Mouse (Mus musculus): ENCODE measurements around the gene Taf15. TPM values are rescaled to one million over a fixed set of nuclear protein-coding genes. Genes with fewer than 3 reads are reported as not detected.
"Not testable (repeated sequence)": the region's sequence is repeated elsewhere in the genome, so short reads cannot be mapped to it uniquely, and the experiment has no call there.

The Taf15 gene
- polyA plus RNA-seq, 1 experiment, result 6.1 TPM

DNA sequence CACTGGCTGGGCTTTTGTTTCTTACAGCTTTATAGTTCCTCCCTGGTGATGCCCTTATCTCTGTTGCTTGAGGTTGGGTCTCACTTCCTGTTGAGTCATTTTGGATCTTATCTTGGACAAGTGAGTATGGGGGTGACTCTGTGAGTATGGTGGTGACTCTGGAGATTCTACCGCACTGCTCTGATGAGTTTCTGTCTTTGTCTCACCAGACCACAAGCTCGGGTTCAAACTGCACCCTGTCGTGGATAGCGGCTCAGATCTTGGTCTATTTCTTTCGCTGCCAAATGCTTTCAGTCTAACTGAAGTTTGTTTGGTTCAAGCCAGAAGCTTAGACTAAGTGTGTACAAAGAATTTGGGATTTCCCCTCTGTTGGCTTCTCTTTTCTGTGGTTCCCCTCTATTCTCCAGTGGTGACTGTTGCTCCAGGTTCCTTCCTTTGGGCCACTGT is 77.3 kb downstream of the Taf15 start:
- 63% methylated on average over 5 of the region's 5 CpGs for WGBS
- H3K4me1 ChIP-seq (ENCODE audit: control insufficient read depth, insufficient read depth, insufficient read length, low read length), result 0 out of 2 replicates have a peak, but pooled peaks cover 3% of the 10 kb centered on the region
- TF ChIP-seq POLR2A (IDR thresholded peaks at IDR 0.05; ENCODE audit: low read depth, low read length) (no peak), CTCF (IDR thresholded peaks at IDR 0.05; ENCODE audit: extremely low read depth, insufficient read length, insufficient replicate concordance, low read depth, low read length) (no peak)

GRCm38 (mm10) chr11:83551037-83551436 is 78.2 kb downstream of the Taf15 start:
- not testable (repeated sequence) for H3K4me1 ChIP-seq (ENCODE audit: control insufficient read depth, insufficient read depth, insufficient read length, low read length); H3K27ac ChIP-seq (ENCODE audit: insufficient read depth, low read depth, low read length); H3K4me3 ChIP-seq (ENCODE audit: low read depth, low read length); H3K36me3 ChIP-seq (ENCODE audit: control insufficient read depth, insufficient read depth, low read length); H3K27me3 ChIP-seq (ENCODE audit: control insufficient read depth, insufficient read depth, low read length)
- WGBS, result 76% methylated on average over 7 of the region's 7 CpGs

More for the DNA sequence above, 77.3 kb downstream of the Taf15 start:
- Histone ChIP-seq H3K27me3 (ENCODE audit: control insufficient read depth, insufficient read depth, low read length) (no peaks in the 10 kb centered on the region), H3K4me3 (ENCODE audit: low read depth, low read length) (no peak overlapping the region), H3K27ac (ENCODE audit: insufficient read depth, low read depth, low read length) (no peak overlapping the region), H3K36me3 (ENCODE audit: control insufficient read depth, insufficient read depth, low read length) (no peaks in the 10 kb centered on the region)

DNA sequence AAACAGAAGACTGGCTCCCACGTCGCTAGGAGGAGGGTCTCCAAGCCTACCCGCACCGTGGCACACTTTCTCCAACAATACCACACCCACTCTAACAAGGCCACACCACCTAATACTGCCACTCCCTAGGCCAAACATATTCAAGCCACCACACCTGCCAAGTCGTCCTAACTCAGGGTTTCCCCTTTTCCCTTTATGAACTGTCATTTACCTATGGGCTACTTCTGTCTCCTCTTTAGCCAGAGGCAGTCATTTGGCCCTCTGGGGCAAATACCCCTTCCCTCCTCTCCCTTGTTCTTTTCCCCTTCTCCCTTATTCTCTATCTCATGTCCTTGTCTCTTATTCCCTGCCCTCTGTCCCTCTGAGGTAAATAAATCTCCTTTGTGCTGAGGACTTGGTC is 78.8 kb downstream of the Taf15 start:
- WGBS, result 40% methylated on average over 5 of the region's 5 CpGs
- no peaks in the 10 kb centered on the region for H3K36me3 ChIP-seq (ENCODE audit: control insufficient read depth, insufficient read depth, low read length)
- TF ChIP-seq POLR2A (IDR thresholded peaks at IDR 0.05; ENCODE audit: low read depth, low read length), result no peak
- no peak for TF ChIP-seq CTCF (IDR thresholded peaks at IDR 0.05; ENCODE audit: extremely low read depth, insufficient read length, insufficient replicate concordance, low read depth, low read length)
- H3K4me3 ChIP-seq (ENCODE audit: low read depth, low read length), result no peak overlapping the region
- H3K27me3 ChIP-seq (ENCODE audit: control insufficient read depth, insufficient read depth, low read length), result no peaks in the 10 kb centered on the region
- H3K4me1 ChIP-seq (ENCODE audit: control insufficient read depth, insufficient read depth, insufficient read length, low read length), result 0 out of 2 replicates have a peak, but pooled peaks cover 3% of the 10 kb centered on the region
- H3K27ac ChIP-seq (ENCODE audit: insufficient read depth, low read depth, low read length), result no peak overlapping the region

Other genes starting within 250 kb of the Taf15 start
- not detected in 2 replicates for gene Slfn14, start 186.4 kb upstream of the Taf15 start, polyA plus RNA-seq (2012; rRNA removed)
- 11.3 and 27.1 TPM in 2 replicates for gene Ap2b1, start 174.1 kb upstream of the Taf15 start, polyA plus RNA-seq (2012; rRNA removed)
- gene Pex12, start 170.5 kb upstream of the Taf15 start, polyA plus RNA-seq (2012; rRNA removed), result 2.0 and 3.8 TPM in 2 replicates
- 0.80 and 0.93 TPM in 2 replicates for gene Rasl10b, start 63.9 kb upstream of the Taf15 start, polyA plus RNA-seq (2012; rRNA removed)
- 0.06 and 0.18 TPM in 2 replicates for gene Gas2l2, start 43.6 kb upstream of the Taf15 start, polyA plus RNA-seq (2012; rRNA removed)
- 0.94 and 1.4 TPM in 2 replicates for gene 1700020L24Rik, start 35.4 kb upstream of the Taf15 start, polyA plus RNA-seq (2012; rRNA removed)
- gene Mmp28, start 10.0 kb upstream of the Taf15 start, polyA plus RNA-seq (2012; rRNA removed), result 10.5 and 12.0 TPM in 2 replicates
- not detected in 2 replicates for gene Heatr9, start 49.1 kb downstream of the Taf15 start, polyA plus RNA-seq (2012; rRNA removed)
- gene Ccl5, start 57.4 kb downstream of the Taf15 start, polyA plus RNA-seq (2012; rRNA removed), result 828 and 1,080 TPM in 2 replicates
- gene Ccl9, start 105.5 kb downstream of the Taf15 start, polyA plus RNA-seq (2012; rRNA removed), result 1.2 and 3.7 TPM in 2 replicates
- gene Ccl6, start 120.0 kb downstream of the Taf15 start, polyA plus RNA-seq (2012; rRNA removed), result 11.0 and 32.1 TPM in 2 replicates
- gene Rpl9-ps1, start 172.5 kb downstream of the Taf15 start, polyA plus RNA-seq (2012; rRNA removed), result not detected in 2 replicates
- gene Ccl3, start 176.3 kb downstream of the Taf15 start, polyA plus RNA-seq (2012; rRNA removed), result 3.6 and 5.0 TPM in 2 replicates
- 2.6 and 10.0 TPM in 2 replicates for gene Ccl4, start 189.5 kb downstream of the Taf15 start, polyA plus RNA-seq (2012; rRNA removed)
- gene Wfdc17, start 230.9 kb downstream of the Taf15 start, polyA plus RNA-seq (2012; rRNA removed), result 0.99 and 1.2 TPM in 2 replicates
- gene Wfdc18, start 235.9 kb downstream of the Taf15 start, polyA plus RNA-seq (2012; rRNA removed), result 10.4 TPM in 1 of 2 replicates, not detected in the other

Data from small intestine, adult 2 months (tissue).